Mouse (Mus musculus) limb, embryonic 10.5 days (tissue): ENCODE results near the gene Rbm38. TPM values are rescaled to one million over a fixed set of nuclear protein-coding genes. Genes with fewer than 3 reads are reported as not detected.
A peak's percentile ranks its signal among the peaks of the same experiment; 100 is the strongest.

Source experiments
- DNase-seq: peaks from one replicate; pipeline ENCODE4 v3.0.0-alpha.2; 2017; ENCODE audit warnings: low spot score
- H3K27ac ChIP-seq: fragments of 300-500 bp; sonication (generic); 2 replicates; pipeline ENCODE4 v1.5.1; 2016; ENCODE audit warnings: mild to moderate bottlenecking
- H3K27me3 ChIP-seq: fragments of 300-500 bp; sonication (generic); 2 replicates; pipeline ENCODE4 v1.6.1; 2016; ENCODE audit warnings: low read depth, mild to moderate bottlenecking; ENCODE audit not compliant: poor library complexity, severe bottlenecking
- H3K36me3 ChIP-seq: fragments of 300-500 bp; sonication (generic); 2 replicates; pipeline ENCODE4 v1.6.1; 2016; ENCODE audit warnings: mild to moderate bottlenecking, moderate library complexity
- H3K4me1 ChIP-seq: fragments of 300-500 bp; sonication (generic); 2 replicates; pipeline ENCODE4 v1.6.1; 2016
- H3K4me3 ChIP-seq: fragments of 300-500 bp; sonication (generic); 2 replicates; pipeline ENCODE4 v1.5.1; 2016; ENCODE audit warnings: mild to moderate bottlenecking, moderate library complexity
- H3K9me3 ChIP-seq: fragments of 300-500 bp; sonication (generic); replicated peaks from 2 replicates; pipeline ENCODE4 v1.6.1; 2016; ENCODE audit warnings: mild to moderate bottlenecking
- WGBS: fragments of 180-500 bp; shearing (Covaris S2); methylation state at CpG from one replicate; pipeline ENCODE4 v1.1.7; 2016; 5-methylcytosine and 5-hydroxymethylcytosine counted together
- polyA plus RNA-seq: library from polyadenylated mRNA; unstranded; fragments of >200 nt; fragmentation: Nextera tagmentation; extraction: Ambion mirVana; gene quantifications from 2 replicates; pipeline ENCODE4 v1.2.1, GENCODE M21; 2016

Rbm38 gene
- polyA plus RNA-seq, 1 experiment from 2014 or later = 74.1 TPM

GRCm38 (mm10) chr2:173080785-173081241, 60.5 kb downstream of the Rbm38 start:
- DNase-seq = peak; percentile 81
- Histone ChIP-seq H3K4me1 (peaks cover 28% of the 10 kb centered on the region), H3K36me3 (no peaks in the 10 kb centered on the region), H3K9me3 (no peaks in the 10 kb centered on the region), H3K27me3 (no peaks in the 10 kb centered on the region; the same call in 1 of the 2 replicates), H3K4me3 (no peak overlapping the region), H3K27ac (peak overlapping the region; percentile 26; the same call in 1 of the 2 replicates)
- 27% methylated on average over 10 of the region's 10 CpGs for WGBS

- Histone ChIP-seq H3K27ac (no peak overlapping the region; the same call in 1 of the 2 replicates), H3K9me3 (no peaks in the 10 kb centered on the region), H3K27me3 (no peaks in the 10 kb centered on the region; the same call in 1 of the 2 replicates), H3K36me3 (no peaks in the 10 kb centered on the region), H3K4me1 (peaks cover 32% of the 10 kb centered on the region), H3K4me3 (no peak overlapping the region)
- 86% methylated on average over 3 of the region's 3 CpGs for WGBS
- DNase-seq = no peak
Observed at GRCm38 (mm10) chr2:173082706-173083105, 62.4 kb downstream of the Rbm38 start.

- H3K27me3 ChIP-seq = no peaks in the 10 kb centered on the region; the same call in 1 of the 2 replicates
- 82% methylated on average over 9 of the region's 9 CpGs for WGBS
Observed at GRCm38 (mm10) chr2:173083106-173083505, 62.8 kb downstream of the Rbm38 start.

GRCm38 (mm10) chr2:173083712-173084475, 63.6 kb downstream of the Rbm38 start:
- no peaks in the 10 kb centered on the region for H3K9me3 ChIP-seq
- 19% methylated on average over 13 of the region's 13 CpGs for WGBS
- no peak for DNase-seq
- no peaks in the 10 kb centered on the region for H3K36me3 ChIP-seq
- H3K4me1 ChIP-seq = peaks cover 32% of the 10 kb centered on the region
- H3K27ac ChIP-seq = peak overlapping the region; percentile 22; the same call in 1 of the 2 replicates
- no peaks in the 10 kb centered on the region; the same call in 1 of the 2 replicates for H3K27me3 ChIP-seq
- 0 out of 2 replicates have a peak overlapping the region, but pooled peaks have one; percentile 20 for H3K4me3 ChIP-seq

More at GRCm38 (mm10) chr2:173083106-173083505, 62.8 kb downstream of the Rbm38 start:
- peak overlapping the region; percentile 22 for H3K27ac ChIP-seq
- H3K9me3 ChIP-seq = no peaks in the 10 kb centered on the region
- no peak overlapping the region for H3K4me3 ChIP-seq
- no peaks in the 10 kb centered on the region for H3K36me3 ChIP-seq
- H3K4me1 ChIP-seq = peaks cover 32% of the 10 kb centered on the region
- DNase-seq = no peak

Other genes with a start within 250 kb of the Rbm38 start
- 31.3 and 39.5 TPM in 2 replicates for gene Bmp7, start 80.2 kb upstream of the Rbm38 start, polyA plus RNA-seq
- gene Spo11, start 42.8 kb upstream of the Rbm38 start, polyA plus RNA-seq = 0.36 and 0.79 TPM in 2 replicates
- 179 and 196 TPM in 2 replicates for gene Rae1, start 20.4 kb upstream of the Rbm38 start, polyA plus RNA-seq
- gene Ctcfl, start 99.0 kb downstream of the Rbm38 start, polyA plus RNA-seq = 0.06 TPM in 1 of 2 replicates, not detected in the other
- not detected in 2 replicates for gene Pck1, start 132.6 kb downstream of the Rbm38 start, polyA plus RNA-seq
- not detected in 2 replicates for gene Zbp1, start 198.4 kb downstream of the Rbm38 start, polyA plus RNA-seq